Mouse (Mus musculus) testis, adult 2 months (tissue): Measurements from ENCODE around the gene Hspb3.

ENCODE experiments used
- CTCF ChIP-seq: fragments of 200-500 bp; IDR thresholded peaks from 2 replicates; pipeline ENCODE4 v1.5.1; 2012; ENCODE audit warnings: low read depth, mild to moderate bottlenecking, inconsistent platforms, low read length, moderate library complexity; ENCODE audit not compliant: control insufficient read depth, insufficient read depth, insufficient replicate concordance
- POLR2A ChIP-seq: fragments of 200-500 bp; IDR thresholded peaks from 2 replicates; pipeline ENCODE4 v1.6.1; 2012; ENCODE audit warnings: low read depth, mild to moderate bottlenecking, inconsistent platforms, low read length, moderate library complexity; ENCODE audit not compliant: control insufficient read depth

DNA sequence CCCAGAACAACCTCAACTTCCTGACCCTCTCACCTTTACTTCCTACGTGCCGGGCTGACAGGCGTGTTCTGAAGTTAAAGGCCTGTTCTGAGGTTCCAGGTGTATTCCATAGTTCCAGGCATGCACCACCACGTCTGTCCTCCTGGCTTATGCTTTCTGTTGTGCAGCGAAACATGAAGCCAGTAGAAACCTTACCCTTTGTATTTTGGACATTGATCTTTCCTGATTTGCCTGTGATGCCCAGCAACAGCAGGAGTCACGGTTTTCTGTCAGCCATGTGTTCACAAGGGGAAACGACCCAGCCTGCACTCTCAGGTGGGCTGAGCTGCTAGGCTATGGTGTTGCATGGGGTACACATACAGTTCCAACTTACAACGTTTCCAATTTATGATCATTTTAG, 35.9 kb downstream of the Hspb3 start:
- TF ChIP-seq CTCF: no peak
- TF ChIP-seq POLR2A: no peak
